Mouse (Mus musculus) cortical plate, adult 2 months (tissue): ENCODE results near the gene Cfap69.
"Not testable (repeated sequence)": the region's sequence is repeated elsewhere in the genome, so short reads cannot be mapped to it uniquely, and the experiment has no call there.

Experiments
- CTCF ChIP-seq: fragments of 200-500 bp; IDR thresholded peaks from 2 replicates; pipeline ENCODE4 v1.5.1; 2011; ENCODE audit warnings: mild to moderate bottlenecking, control low read depth, low read length; ENCODE audit not compliant: insufficient read depth; ENCODE audit errors: extremely low read depth
- POLR2A ChIP-seq: fragments of 200-500 bp; IDR thresholded peaks from 2 replicates; pipeline ENCODE4 v1.6.1; 2011; ENCODE audit warnings: mild to moderate bottlenecking, low read length, control low read depth; ENCODE audit not compliant: insufficient read depth; ENCODE audit errors: extremely low read depth

GRCm38 (mm10) chr5:5684946-5685345 lies 20.9 kb upstream of the Cfap69 start:
- not testable (repeated sequence) for TF ChIP-seq CTCF, POLR2A
